Mouse (Mus musculus): ENCODE results near the gene Aox2.

Gene Aox2

DNA sequence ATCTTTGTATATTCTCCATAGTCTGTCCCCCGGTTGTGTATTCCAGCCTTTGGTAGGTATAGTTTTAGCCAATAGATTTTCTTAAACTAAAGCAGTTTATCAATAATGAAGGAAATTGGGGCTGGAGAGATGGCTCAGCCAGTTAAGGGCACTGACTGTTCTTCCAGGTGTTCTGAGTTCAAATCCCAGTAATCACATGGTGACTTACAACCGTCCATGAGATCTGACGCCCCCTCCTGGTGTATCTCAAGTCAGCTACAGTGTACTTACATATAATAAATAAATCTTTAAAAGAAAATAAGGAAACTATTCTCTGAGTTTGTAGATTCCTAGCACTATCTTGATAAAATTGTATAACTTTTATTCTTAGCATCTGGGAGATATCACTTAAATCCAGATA is 117.2 kb downstream of the Aox2 start:
- DNase-seq (ENCODE audit: extremely low read depth, low read depth, low spot score), result no peak

DNA sequence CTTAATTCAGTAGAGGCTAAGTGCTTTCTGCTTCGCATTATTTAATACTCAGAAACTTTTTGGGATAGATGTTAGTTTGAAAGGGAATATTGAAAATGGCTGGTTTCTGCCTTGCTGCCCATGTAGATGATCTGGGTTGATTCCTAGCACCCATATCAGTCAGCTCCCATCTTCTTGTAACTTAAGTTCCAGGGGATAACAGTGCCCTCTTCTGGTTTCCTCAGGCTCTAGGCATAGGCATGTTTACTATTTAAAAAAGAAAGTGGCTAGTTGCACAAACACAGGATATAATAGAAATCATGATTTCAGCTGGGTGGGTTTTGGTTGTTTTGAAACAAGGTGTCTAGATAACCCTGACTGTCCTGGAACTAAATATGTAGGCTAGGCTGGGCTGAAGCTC is 118.1 kb downstream of the Aox2 start:
- no peak for DNase-seq (ENCODE audit: extremely low read depth, low read depth, low spot score)

- no peak for DNase-seq (ENCODE audit: extremely low read depth, low read depth, low spot score)
Measured at GRCm38 (mm10) chr1:58397731-58398130, 119.6 kb downstream of the Aox2 start.

GRCm38 (mm10) chr1:58401396-58401795 is 123.3 kb downstream of the Aox2 start:
- DNase-seq (ENCODE audit: extremely low read depth, low read depth, low spot score), result peak; percentile 28

- no peak for DNase-seq (ENCODE audit: extremely low read depth, low read depth, low spot score)
Measured at GRCm38 (mm10) chr1:58403745-58404144, 125.6 kb downstream of the Aox2 start.

DNA sequence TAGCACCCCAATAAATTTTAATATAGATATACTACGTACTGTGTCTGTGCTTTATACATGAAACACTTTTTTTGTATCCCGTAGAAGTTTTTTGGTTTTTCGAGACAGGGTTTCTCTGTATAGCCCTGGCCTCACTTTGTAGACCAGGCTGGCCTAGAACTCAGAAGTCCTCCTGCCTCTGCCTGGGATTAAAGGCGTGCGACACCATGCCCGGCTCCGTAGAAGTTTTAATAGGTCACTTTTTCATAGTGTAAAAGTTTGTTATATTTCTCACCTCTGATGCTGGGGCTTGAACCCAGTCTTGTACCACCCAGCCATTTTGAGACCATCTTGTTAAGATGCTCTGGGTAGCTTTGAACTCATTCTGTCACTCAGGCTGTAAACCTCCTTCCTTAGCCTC is 129.2 kb downstream of the Aox2 start:
- no peak for DNase-seq (ENCODE audit: extremely low read depth, low read depth, low spot score)

GRCm38 (mm10) chr1:58408141-58408540 is 130.0 kb downstream of the Aox2 start:
- DNase-seq (ENCODE audit: extremely low read depth, low read depth, low spot score), result no peak

DNA sequence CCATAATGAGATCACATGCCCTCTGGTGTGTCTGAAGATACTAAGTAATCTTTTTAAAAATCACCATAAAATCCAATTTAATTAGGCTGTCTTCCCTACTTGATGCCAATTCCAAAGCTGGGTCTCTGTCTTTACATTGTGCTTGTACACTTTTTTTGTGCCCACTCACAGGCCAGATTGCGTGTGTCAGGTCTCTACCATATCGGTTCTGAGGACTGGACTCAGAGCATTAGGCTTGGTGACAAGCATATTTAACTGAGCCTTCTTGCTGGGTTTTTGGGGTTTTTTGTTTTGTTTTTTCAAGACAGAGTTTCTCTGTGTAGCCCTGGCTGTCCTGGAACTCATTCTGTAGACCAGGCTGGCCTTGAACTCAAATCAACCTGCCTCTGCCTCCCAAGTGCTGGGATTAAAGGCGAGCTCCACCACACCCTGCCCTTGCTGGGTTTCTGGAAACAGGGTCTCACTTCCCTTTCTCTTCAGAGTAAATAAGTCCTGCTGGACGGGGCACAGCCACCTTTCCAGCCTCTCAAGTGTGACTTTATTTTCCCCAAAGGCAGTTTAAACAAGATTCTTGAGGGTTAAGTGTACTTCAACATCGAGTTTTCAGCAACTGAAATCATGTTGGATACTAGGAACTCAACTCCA is 131.5 kb downstream of the Aox2 start:
- no peak for DNase-seq (ENCODE audit: extremely low read depth, low read depth, low spot score)

DNA sequence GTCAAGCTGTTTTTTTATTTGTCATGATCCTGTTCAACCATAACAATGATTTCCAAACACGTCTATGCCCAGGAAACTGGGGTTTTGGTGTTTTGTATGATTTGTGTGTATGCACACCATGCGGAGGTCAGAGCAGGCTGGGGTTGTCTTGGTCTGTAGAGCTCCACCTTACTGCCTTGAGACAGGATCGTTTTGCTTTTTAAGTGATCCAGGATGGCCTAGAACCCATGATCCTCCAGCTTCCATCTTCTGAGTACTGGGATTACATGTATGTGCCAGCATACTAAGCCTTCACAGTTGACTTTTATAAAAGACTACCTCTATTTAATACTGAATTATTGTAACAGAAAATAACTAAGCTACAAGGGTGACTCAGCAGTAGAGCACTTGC is 132.1 kb downstream of the Aox2 start:
- DNase-seq (ENCODE audit: extremely low read depth, low read depth, low spot score), result no peak

- no peak for DNase-seq (ENCODE audit: extremely low read depth, low read depth, low spot score)
Measured at GRCm38 (mm10) chr1:58410776-58411175, 132.7 kb downstream of the Aox2 start.

DNA sequence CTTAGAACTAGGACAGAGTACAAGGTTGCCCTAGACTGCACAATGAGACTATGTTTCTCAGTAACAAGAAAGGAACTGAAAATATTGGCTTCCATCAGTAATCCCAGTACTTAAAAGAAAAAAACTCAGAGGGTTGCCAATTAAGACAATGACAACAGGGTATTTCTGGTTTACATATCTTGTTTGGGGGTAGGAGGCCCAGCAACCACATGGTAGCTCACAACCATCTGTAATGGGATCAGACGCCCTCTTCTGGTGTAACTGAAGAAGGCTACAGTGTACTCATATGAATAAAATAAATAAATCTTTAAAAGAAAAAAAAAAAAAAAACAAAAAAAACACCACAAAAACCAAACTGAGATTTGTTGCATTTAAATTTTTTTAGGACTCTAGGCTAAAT is 137.3 kb downstream of the Aox2 start:
- no peak for DNase-seq (ENCODE audit: extremely low read depth, low read depth, low spot score)

DNA sequence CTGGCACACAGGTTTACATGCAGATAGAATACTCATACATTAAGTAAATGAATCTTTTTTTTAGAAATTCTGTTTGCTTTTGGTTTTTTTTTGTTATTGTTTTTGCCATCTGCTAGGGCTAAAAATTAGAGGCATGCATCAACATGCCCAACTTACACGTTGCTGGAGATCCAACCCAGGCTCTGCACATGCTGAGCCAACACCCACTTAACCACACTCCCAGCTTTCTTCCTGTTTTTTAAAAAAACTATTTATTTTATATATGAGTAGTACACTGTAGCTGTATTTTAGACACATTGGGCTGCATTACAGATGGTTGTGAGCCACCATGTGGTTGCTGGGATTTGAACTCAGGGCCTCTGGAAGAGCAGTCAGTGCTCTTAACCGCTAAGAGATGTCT is 137.9 kb downstream of the Aox2 start:
- no peak for DNase-seq (ENCODE audit: extremely low read depth, low read depth, low spot score)

DNA sequence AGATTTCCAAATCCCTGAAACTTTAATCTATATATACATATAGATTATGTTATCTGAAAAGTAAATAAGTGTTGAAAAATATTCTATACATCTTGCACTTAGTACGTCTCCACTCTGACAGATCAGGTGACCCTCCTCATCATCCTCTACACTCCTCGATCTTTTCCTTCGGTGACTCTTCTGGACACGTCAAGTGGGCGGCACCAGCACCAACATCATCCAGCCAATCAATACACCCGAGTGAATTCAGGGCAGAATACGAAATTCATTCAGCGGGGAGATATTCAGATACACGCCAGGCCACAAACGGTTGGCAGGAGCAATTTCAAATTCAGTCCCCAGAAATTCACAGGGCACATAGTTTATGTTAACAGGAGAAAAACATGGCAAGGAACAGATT is 141.9 kb downstream of the Aox2 start:
- no peak for DNase-seq (ENCODE audit: extremely low read depth, low read depth, low spot score)

DNA sequence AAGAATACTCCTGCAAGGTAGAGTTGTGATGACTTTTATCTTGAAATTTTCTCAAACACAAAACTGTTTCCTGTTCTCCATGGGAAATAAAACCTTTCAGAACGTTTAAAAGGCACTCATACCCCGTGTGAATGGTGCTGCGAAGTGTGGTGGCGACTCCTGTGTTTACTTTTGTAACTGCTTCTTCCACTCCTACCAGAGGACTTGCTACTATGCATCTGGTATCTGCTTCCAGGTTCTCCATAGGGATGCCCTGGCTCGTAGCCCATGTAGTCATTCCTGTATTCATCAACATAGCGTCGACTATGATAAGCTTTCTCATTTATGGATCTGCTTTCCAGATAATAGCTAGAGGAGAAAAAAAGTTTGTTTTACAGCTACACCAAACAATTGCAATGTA is 142.8 kb downstream of the Aox2 start:
- no peak for DNase-seq (ENCODE audit: extremely low read depth, low read depth, low spot score)

DNA sequence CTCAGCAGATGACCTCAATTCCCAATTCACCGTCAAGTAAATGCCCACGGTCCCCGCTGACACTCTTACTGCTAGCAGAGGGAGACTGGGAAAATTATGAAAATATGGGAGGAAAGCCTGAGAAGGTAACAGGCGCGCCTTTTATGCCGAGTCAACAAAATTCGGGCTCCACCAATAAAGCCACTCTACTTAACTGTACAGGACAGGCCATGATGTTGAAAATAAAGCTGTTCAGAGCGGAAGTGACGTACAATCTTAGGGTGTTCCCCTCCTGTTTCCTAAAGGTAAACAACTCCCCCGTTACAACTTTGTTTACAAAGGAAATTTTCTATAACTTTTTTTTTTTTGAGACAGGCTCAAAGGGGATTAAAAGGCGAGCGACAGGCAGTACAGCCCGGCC is 144.8 kb downstream of the Aox2 start:
- no peak for DNase-seq (ENCODE audit: extremely low read depth, low read depth, low spot score)

GRCm38 (mm10) chr1:58423371-58424248 is 145.5 kb downstream of the Aox2 start, which contains the start of gene Clk1:
Clk1 (minus strand) TSS chr1:58424066.
- DNase-seq (ENCODE audit: extremely low read depth, low read depth, low spot score), result peak; percentile 30

- no peak for DNase-seq (ENCODE audit: extremely low read depth, low read depth, low spot score)
Measured at GRCm38 (mm10) chr1:58424551-58424950, 146.4 kb downstream of the Aox2 start.

Measured in fat pad, adult 2 months (tissue).